Mouse (Mus musculus): ENCODE data around the gene 4933430I17Rik. TPM values are rescaled to one million over a fixed set of nuclear protein-coding genes. Genes with fewer than 3 reads are reported as not detected.

Gene 4933430I17Rik
- polyA plus RNA-seq, 1 experiment from 2014 or later, result 0.17 TPM

- no peak for DNase-seq (ENCODE audit: low read depth, low spot score)
- POLR2A ChIA-PET, result no interaction called here
- TF ChIP-seq CTCF (IDR thresholded peaks at IDR 0.05), result no peak
- in situ Hi-C loops (cut with MboI; ENCODE audit: low pct_unique_long_range_greater_than_20kb), result no loop called here
- CTCF ChIA-PET, result no interaction called here
- H3K27me3 ChIP-seq, result no peaks in the 10 kb centered on the region
- no peak for ATAC-seq
These were observed 18.6 kb downstream of the 4933430I17Rik start for GRCm38 (mm10) chr4:62543782-62544181.

GRCm38 (mm10) chr4:62544801-62545200 is 19.6 kb downstream of the 4933430I17Rik start:
- POLR2A ChIA-PET, result no interaction called here
- no peak for TF ChIP-seq CTCF (IDR thresholded peaks at IDR 0.05)
- DNase-seq (ENCODE audit: low read depth, low spot score) (no peak), ATAC-seq (no peak)
- CTCF ChIA-PET, result no interaction called here
- H3K27me3 ChIP-seq, result peaks cover under 1% of the 10 kb centered on the region
- in situ Hi-C loops (cut with MboI; ENCODE audit: low pct_unique_long_range_greater_than_20kb), result no loop called here

GRCm38 (mm10) chr4:62551966-62552365 is 26.8 kb downstream of the 4933430I17Rik start:
- DNase-seq (ENCODE audit: low read depth, low spot score) (no peak), ATAC-seq (no peak)
- POLR2A ChIA-PET, result no interaction called here
- TF ChIP-seq CTCF (IDR thresholded peaks at IDR 0.05), result no peak
- peaks cover 3% of the 10 kb centered on the region for H3K27me3 ChIP-seq
- CTCF ChIA-PET, result interaction anchor here (1.6 kb wide), 1 partner anchor 9 kb away, joined by 9 read pairs; no protein-coding TSS in a partner anchor
- in situ Hi-C loops (cut with MboI; ENCODE audit: low pct_unique_long_range_greater_than_20kb), result loop anchor here (25.0 kb wide), 1 partner anchor 585 kb away; no protein-coding TSS in a partner anchor

DNA sequence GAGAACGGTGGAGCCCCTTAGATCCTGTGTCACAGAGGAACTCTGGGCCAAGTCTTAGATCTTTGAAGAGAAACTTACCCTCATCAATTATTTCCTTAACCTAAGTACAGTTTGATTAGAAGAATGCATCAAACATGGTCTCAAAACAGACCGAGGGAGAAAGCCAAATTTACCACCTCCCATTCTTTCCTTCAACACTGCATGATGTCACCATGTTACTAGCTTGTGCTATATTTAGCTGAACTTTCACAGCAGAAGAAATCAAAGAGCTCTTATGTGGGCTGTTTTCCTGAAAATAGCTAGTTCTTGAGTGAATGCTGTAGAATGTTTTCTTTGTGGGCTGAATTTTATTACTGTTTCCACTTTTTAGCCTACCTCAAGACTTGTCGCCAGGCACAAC is 32.3 kb downstream of the 4933430I17Rik start:
- ATAC-seq (no peak), DNase-seq (ENCODE audit: low read depth, low spot score) (no peak)
- H3K27me3 ChIP-seq, result no peaks in the 10 kb centered on the region
- ChIA-PET POLR2A (no interaction called here), CTCF (interaction anchor here (1.6 kb wide), 1 partner anchor 139 kb away, joined by 5 read pairs; no protein-coding TSS in a partner anchor)
- TF ChIP-seq CTCF (IDR thresholded peaks at IDR 0.05), result no peak
- in situ Hi-C loops (cut with MboI; ENCODE audit: low pct_unique_long_range_greater_than_20kb), result loop anchor here (5.0 to 25.0 kb wide), 3 partner anchors 140 to 580 kb away; no protein-coding TSS in a partner anchor

- in situ Hi-C loops (cut with MboI; ENCODE audit: low pct_unique_long_range_greater_than_20kb), result loop anchor here (5.0 to 25.0 kb wide), 3 partner anchors 137 to 577 kb away; no protein-coding TSS in a partner anchor
- ChIA-PET CTCF (interaction anchor here (0.8 to 2.0 kb wide), 3 partner anchors 137 to 204 kb away, joined by 3 to 12 read pairs (median 4); no protein-coding TSS in a partner anchor), POLR2A (no interaction called here)
- ATAC-seq (no peak), DNase-seq (ENCODE audit: low read depth, low spot score) (no peak)
- no peaks in the 10 kb centered on the region for H3K27me3 ChIP-seq
- no peak for TF ChIP-seq CTCF (IDR thresholded peaks at IDR 0.05)
These were observed 34.7 kb downstream of the 4933430I17Rik start, which contains the start of gene Rgs3 for GRCm38 (mm10) chr4:62559797-62560329. TSS of gene Rgs3 (plus strand) at chr4:62559847.

DNA sequence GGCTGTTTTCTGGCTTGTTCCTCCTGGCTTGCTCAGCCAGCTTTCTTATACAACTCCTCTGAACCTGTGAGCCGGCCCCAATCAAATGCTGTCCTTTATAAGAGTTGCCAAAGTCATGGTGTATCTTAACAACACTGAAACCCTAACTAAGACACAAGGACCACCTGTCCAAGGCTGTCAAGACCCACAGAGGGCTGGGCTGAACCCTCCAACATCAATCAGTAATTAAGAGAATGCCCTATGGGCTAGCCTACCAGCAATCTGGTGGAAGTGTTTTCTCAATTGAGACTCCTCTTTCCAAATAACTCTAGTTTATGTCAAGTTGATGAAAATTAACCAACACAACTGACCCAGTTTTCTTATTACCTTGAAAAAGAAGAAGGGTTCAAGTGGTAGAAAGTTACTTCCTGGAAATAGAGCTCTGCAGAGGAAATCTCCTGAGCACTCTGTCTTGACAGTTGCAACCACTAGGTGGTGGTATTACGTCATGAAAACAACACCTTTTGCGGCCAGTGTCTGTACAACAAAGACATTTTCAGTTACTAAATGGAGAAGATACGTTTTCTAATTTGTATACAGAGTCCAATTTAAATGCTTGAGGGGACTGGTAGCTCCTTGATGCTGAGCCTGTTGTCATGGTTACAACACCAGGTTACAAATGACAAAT is 35.9 kb downstream of the 4933430I17Rik start:
- in situ Hi-C loops (cut with MboI; ENCODE audit: low pct_unique_long_range_greater_than_20kb), result loop anchor here (25.0 kb wide), 1 partner anchor 576 kb away; no protein-coding TSS in a partner anchor
- DNase-seq (ENCODE audit: low read depth, low spot score) (peak; percentile 22), ATAC-seq (no peak)
- ChIA-PET POLR2A (no interaction called here), CTCF (interaction anchor here (0.9 to 2.0 kb wide), 12 partner anchors 8 to 218 kb away, joined by 3 to 22 read pairs (median 3); no protein-coding TSS in a partner anchor)
- TF ChIP-seq CTCF (IDR thresholded peaks at IDR 0.05), result peak; percentile 66
- no peaks in the 10 kb centered on the region for H3K27me3 ChIP-seq

- ATAC-seq (no peak), DNase-seq (ENCODE audit: low read depth, low spot score) (no peak)
- ChIA-PET CTCF (interaction anchor here (1.0 to 2.0 kb wide), 11 partner anchors 9 to 217 kb away, joined by 3 to 22 read pairs (median 3); no protein-coding TSS in a partner anchor), POLR2A (no interaction called here)
- in situ Hi-C loops (cut with MboI; ENCODE audit: low pct_unique_long_range_greater_than_20kb), result loop anchor here (25.0 kb wide), 1 partner anchor 576 kb away; no protein-coding TSS in a partner anchor
- TF ChIP-seq CTCF (IDR thresholded peaks at IDR 0.05), result no peak
- H3K27me3 ChIP-seq, result no peaks in the 10 kb centered on the region
These were observed 36.4 kb downstream of the 4933430I17Rik start for GRCm38 (mm10) chr4:62561630-62562001.

DNA sequence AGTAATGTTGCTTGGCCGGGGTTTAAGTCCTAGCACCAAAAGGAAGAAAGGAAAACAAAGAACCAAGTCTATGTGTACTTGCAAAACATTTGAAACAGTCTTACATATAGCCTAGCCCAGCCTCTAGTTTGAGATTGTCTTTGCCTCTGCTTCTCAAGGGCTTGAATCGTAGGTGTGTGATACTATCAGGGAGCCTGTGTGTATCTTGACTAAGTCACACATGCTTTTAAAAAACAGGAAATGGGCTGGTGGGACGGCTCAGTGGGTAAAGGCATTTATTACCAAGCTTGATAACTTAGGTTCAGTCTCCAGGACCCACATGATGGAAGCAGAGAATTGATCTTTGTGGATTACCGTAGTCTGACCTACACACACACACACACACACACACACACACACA is 36.8 kb downstream of the 4933430I17Rik start:
- POLR2A ChIA-PET, result no interaction called here
- no peak for TF ChIP-seq CTCF (IDR thresholded peaks at IDR 0.05)
- CTCF ChIA-PET, result interaction anchor here (1.1 to 2.0 kb wide), 8 partner anchors 9 to 210 kb away, joined by 3 to 22 read pairs (median 4); no protein-coding TSS in a partner anchor
- no peak for ATAC-seq
- in situ Hi-C loops (cut with MboI; ENCODE audit: low pct_unique_long_range_greater_than_20kb), result loop anchor here (25.0 kb wide), 1 partner anchor 575 kb away; no protein-coding TSS in a partner anchor
- no peaks in the 10 kb centered on the region for H3K27me3 ChIP-seq
- no peak for DNase-seq (ENCODE audit: low read depth, low spot score)

GRCm38 (mm10) chr4:62566530-62566929 is 41.4 kb downstream of the 4933430I17Rik start:
- POLR2A ChIA-PET, result no interaction called here
- CTCF ChIA-PET, result no interaction called here
- ATAC-seq (no peak), DNase-seq (ENCODE audit: low read depth, low spot score) (no peak)
- in situ Hi-C loops (cut with MboI; ENCODE audit: low pct_unique_long_range_greater_than_20kb), result loop anchor here (25.0 kb wide), 1 partner anchor 571 kb away; no protein-coding TSS in a partner anchor
- H3K27me3 ChIP-seq, result peaks cover 5% of the 10 kb centered on the region
- TF ChIP-seq CTCF (IDR thresholded peaks at IDR 0.05), result no peak

DNA sequence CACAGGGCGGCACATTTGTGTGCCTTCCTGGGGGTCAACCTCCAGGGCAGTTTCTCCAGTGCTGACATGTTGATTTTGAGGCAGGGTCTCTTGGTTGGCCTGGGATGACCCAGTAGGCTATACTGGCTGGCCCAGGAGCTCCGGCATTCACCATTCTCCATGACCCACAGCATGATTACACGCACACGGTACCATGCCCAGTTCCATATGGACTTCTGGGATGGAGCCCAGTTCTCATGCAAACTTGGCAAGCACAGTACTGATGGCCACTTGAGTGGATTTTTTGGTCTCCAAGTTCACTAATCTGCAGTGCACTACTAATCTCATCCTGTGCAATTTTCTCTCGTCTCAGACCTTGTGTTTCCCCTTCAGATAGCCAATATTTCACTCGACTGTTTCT is 42.5 kb downstream of the 4933430I17Rik start:
- H3K27me3 ChIP-seq, result peaks cover 5% of the 10 kb centered on the region
- in situ Hi-C loops (cut with MboI; ENCODE audit: low pct_unique_long_range_greater_than_20kb), result loop anchor here (25.0 kb wide), 1 partner anchor 570 kb away; no protein-coding TSS in a partner anchor
- DNase-seq (ENCODE audit: low read depth, low spot score) (no peak), ATAC-seq (no peak)
- ChIA-PET CTCF (no interaction called here), POLR2A (no interaction called here)
- TF ChIP-seq CTCF (IDR thresholded peaks at IDR 0.05), result no peak

DNA sequence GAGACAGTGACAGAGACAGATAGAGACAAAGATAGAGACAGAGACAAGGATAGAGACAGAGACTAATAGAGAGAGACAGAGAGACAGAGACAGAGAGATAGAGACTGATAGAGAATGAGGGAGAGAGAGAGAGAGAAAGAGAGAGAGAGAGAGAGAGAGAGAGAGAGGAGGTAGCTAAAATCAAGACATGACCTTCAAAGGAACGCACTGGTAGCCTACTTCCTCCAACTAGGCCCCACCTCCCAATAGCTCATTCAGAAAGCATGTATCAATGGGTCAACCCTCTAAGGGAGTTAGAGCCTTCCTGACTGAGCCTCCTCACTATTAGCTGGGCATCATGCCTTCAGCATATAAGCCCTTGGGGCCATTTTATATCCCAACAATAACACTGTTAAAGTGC is 43.2 kb downstream of the 4933430I17Rik start:
- DNase-seq (ENCODE audit: low read depth, low spot score) (no peak), ATAC-seq (no peak)
- POLR2A ChIA-PET, result no interaction called here
- CTCF ChIA-PET, result no interaction called here
- TF ChIP-seq CTCF (IDR thresholded peaks at IDR 0.05), result no peak
- in situ Hi-C loops (cut with MboI; ENCODE audit: low pct_unique_long_range_greater_than_20kb), result loop anchor here (25.0 kb wide), 1 partner anchor 569 kb away; no protein-coding TSS in a partner anchor
- H3K27me3 ChIP-seq, result peaks cover 5% of the 10 kb centered on the region
